Mouse (Mus musculus) myocyte (in vitro differentiated cells): ENCODE data around the gene Zfp637.

Experiments
- CEBPB ChIP-seq: IDR thresholded peaks from 2 replicates; pipeline ENCODE4 v1.6.1; 2011; ENCODE audit warnings: mild to moderate bottlenecking, moderate library complexity; ENCODE audit not compliant: poor library complexity, insufficient read depth, severe bottlenecking
- MAX ChIP-seq: IDR thresholded peaks from one replicate; pipeline ENCODE4 v1.6.1; 2011; ENCODE audit warnings: low read depth, mild to moderate bottlenecking, control low read depth
- POLR2A ChIP-seq: IDR thresholded peaks from one replicate; pipeline ENCODE4 v1.6.1; 2011; ENCODE audit warnings: low read depth, mild to moderate bottlenecking, control low read depth, moderate library complexity; ENCODE audit not compliant: insufficient read length
- SRF ChIP-seq: IDR thresholded peaks from one replicate; pipeline ENCODE4 v1.6.1; 2011; ENCODE audit warnings: low read depth; ENCODE audit not compliant: control insufficient read depth, insufficient read length
- TCF12 ChIP-seq: IDR thresholded peaks from one replicate; pipeline ENCODE4 v1.6.1; 2011; ENCODE audit warnings: mild to moderate bottlenecking, control low read depth; ENCODE audit not compliant: poor library complexity, insufficient read depth, severe bottlenecking
- USF1 ChIP-seq: IDR thresholded peaks from one replicate; pipeline ENCODE4 v1.6.1; 2011; ENCODE audit warnings: low read depth, mild to moderate bottlenecking, control low read depth, moderate library complexity

DNA sequence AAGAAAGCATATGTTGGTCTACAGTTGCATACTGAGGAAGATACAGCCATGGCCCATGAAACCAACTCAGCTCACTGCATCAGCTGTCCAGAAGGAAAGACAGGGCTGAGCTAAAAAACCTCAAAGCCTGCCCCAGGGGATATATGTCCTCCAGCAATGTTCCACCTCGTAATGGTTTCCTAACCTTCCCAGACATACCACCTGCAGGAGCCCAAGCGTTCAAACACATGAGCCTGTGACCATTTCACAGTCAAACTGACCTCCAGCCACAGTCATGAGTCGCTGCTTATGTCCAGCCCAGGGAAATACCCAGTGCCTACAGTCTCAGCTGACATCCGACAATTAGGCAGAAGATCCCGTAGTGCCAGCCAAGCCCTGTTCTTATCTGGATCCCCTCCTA, 7.6 kb downstream of the Zfp637 start:
- TF ChIP-seq SRF (no peak), USF1 (no peak), POLR2A (no peak), CEBPB (no peak), MAX (no peak), TCF12 (no peak)
